Mouse (Mus musculus) lung, embryonic 14.5 days (tissue): ENCODE results near the gene Vil1. TPM values are rescaled to one million over a fixed set of nuclear protein-coding genes. Genes with fewer than 3 reads are reported as not detected.

Experiments used
- ATAC-seq: fragments of 200-750 bp; cut with Nextera tagmentation; 2 replicates; pipeline ENCODE4 v1.8.0; 2017; ENCODE audit warnings: mild to moderate bottlenecking, moderate TSS enrichment, moderate library complexity; ENCODE audit not compliant: insufficient read depth
- DNase-seq: peaks from one replicate; pipeline ENCODE4 v3.0.0-alpha.2; 2015
- H3K27ac ChIP-seq: fragments of 300-500 bp; sonication (generic); 2 replicates; pipeline ENCODE4 v1.5.1; 2014; ENCODE audit warnings: low read depth, mild to moderate bottlenecking, moderate library complexity
- H3K27me3 ChIP-seq: fragments of 300-500 bp; sonication (generic); 2 replicates; pipeline ENCODE4 v1.6.1; 2014; ENCODE audit warnings: low read length, control low read depth; ENCODE audit not compliant: insufficient read depth
- H3K36me3 ChIP-seq: fragments of 300-500 bp; sonication (generic); 2 replicates; pipeline ENCODE4 v1.6.1; 2014; ENCODE audit warnings: control low read depth; ENCODE audit not compliant: insufficient read depth
- H3K4me1 ChIP-seq: fragments of 300-500 bp; sonication (generic); 2 replicates; pipeline ENCODE4 v1.6.1; 2014; ENCODE audit warnings: antibody characterized with exemption, control low read depth; ENCODE audit not compliant: insufficient read depth
- H3K4me2 ChIP-seq: fragments of 300-500 bp; sonication (generic); 2 replicates; pipeline ENCODE4 v1.6.1; 2014; ENCODE audit warnings: mild to moderate bottlenecking
- H3K4me3 ChIP-seq: fragments of 300-500 bp; sonication (generic); 2 replicates; pipeline ENCODE4 v1.5.1; 2014; ENCODE audit warnings: low read depth, low read length
- H3K9ac ChIP-seq: fragments of 300-500 bp; sonication (generic); 2 replicates; pipeline ENCODE4 v1.6.1; 2014
- H3K9me3 ChIP-seq: fragments of 300-500 bp; sonication (generic); 2 replicates; pipeline ENCODE4 v1.6.1; 2016; ENCODE audit warnings: low read depth, low read length, control low read depth
- CTCF ChIP-seq: IDR thresholded peaks from 2 replicates; pipeline ENCODE4 v1.5.1; 2016; ENCODE audit warnings: antibody characterized with exemption, low read depth
- WGBS: fragments of 180-500 bp; shearing (Covaris S2); extraction: QIAGEN DNeasy Blood & Tissue Kit; methylation state at CpG from one replicate; pipeline ENCODE4 v1.1.7; 2014; 5-methylcytosine and 5-hydroxymethylcytosine counted together
- polyA plus RNA-seq: library from polyadenylated mRNA; unstranded; fragments of >200 nt; fragmentation: Nextera tagmentation; extraction: Ambion mirVana; gene quantifications from 2 replicates; pipeline ENCODE4 v1.2.1, GENCODE M21; 2014

Vil1 gene
- 0.42 and 0.43 TPM in 2 replicates for polyA plus RNA-seq

DNA sequence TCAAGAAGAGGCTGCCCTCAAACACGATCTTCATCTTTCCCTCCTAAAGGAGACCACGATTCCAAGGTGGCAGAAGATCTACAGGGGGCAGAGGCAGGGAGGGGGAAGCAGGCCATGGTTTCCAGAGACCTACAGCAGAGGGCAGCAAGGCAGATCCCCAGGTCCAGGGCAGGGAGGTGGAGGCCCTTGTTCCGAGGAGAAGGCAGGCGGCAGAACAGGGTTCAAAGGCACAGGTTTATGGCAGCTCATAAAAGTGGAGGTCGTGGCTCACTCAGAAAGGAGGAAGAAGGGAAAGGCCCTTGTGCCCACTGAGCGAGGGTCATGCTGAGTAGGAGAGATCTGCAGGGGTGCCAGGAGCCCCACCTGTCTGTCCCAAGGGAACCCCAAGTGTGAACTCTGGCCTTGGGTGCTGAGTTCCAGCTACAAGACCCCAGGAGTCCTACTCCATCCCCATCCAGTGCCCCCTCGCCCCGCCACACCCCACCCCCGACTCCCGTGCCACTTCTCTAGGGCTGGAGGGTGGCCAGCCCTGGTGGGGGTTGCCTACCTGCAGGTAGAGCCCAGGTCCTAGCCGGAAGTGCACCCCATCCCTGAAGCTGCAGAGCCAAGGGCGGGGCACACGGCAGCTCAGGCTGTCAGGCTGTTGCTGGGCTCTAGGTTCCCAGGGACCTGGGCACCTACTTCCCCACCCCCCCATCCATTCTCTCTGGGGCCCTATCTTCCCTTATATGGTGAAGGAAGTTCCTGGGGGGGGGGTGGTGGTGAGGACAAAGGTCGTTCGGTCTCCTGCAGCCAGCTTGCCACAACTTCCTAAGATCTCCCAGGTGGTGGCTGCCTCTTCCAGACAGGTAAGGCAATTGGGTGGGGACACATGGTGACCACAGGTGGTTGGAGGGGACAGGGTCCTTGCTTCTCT is at the start of gene Vil1:
Gene Vil1, plus strand, starts transcription at position 788 of the 916 bp plus-strand sequence.
- no peak for TF ChIP-seq CTCF
- Histone ChIP-seq H3K4me1 (no peaks in the 10 kb centered on the region), H3K27me3 (no peaks in the 10 kb centered on the region), H3K4me3 (no peak within 1 kb of the TSS), H3K36me3 (no peaks in the 10 kb centered on the region), H3K4me2 (no peak within 1 kb of the TSS), H3K9ac (no peak within 1 kb of the TSS), H3K27ac (no peak within 1 kb of the TSS), H3K9me3 (no peaks in the 10 kb centered on the region)
- DNase-seq: no peak
- no peak for ATAC-seq
- 46% methylated on average over 15 of the region's 15 CpGs for WGBS

- H3K36me3 ChIP-seq: no peaks in the 10 kb centered on the region
- H3K4me2 ChIP-seq: no peak overlapping the region
- no peaks in the 10 kb centered on the region for H3K9me3 ChIP-seq
- ATAC-seq: no peak
- no peak for DNase-seq
- no peak overlapping the region for H3K27ac ChIP-seq
- H3K4me1 ChIP-seq: no peaks in the 10 kb centered on the region
- H3K27me3 ChIP-seq: no peaks in the 10 kb centered on the region
- no peak overlapping the region for H3K4me3 ChIP-seq
- WGBS: 83% methylated on average over 5 of the region's 5 CpGs
- H3K9ac ChIP-seq: no peak overlapping the region
- TF ChIP-seq CTCF: no peak
Observed at GRCm38 (mm10) chr1:74359952-74360517, 49.1 kb upstream of the Vil1 start.

- Histone ChIP-seq H3K36me3 (no peaks in the 10 kb centered on the region), H3K4me1 (no peaks in the 10 kb centered on the region), H3K9ac (no peak within 1 kb of the TSS), H3K27me3 (no peaks in the 10 kb centered on the region), H3K4me3 (no peak within 1 kb of the TSS), H3K4me2 (0 out of 2 replicates have a peak within 1 kb of the TSS, but pooled peaks have one; percentile 4), H3K27ac (no peak within 1 kb of the TSS), H3K9me3 (no peaks in the 10 kb centered on the region)
- ATAC-seq: peak; percentile 80
- 2% methylated on average over 2 of the region's 2 CpGs for WGBS
- TF ChIP-seq CTCF: peak; percentile 88
- DNase-seq: peak; percentile 97
Observed at GRCm38 (mm10) chr1:74361812-74362211, 47.4 kb upstream of the Vil1 start, which contains the start of gene Catip. Gene Catip (plus strand): TSS chr1:74362108.

DNA sequence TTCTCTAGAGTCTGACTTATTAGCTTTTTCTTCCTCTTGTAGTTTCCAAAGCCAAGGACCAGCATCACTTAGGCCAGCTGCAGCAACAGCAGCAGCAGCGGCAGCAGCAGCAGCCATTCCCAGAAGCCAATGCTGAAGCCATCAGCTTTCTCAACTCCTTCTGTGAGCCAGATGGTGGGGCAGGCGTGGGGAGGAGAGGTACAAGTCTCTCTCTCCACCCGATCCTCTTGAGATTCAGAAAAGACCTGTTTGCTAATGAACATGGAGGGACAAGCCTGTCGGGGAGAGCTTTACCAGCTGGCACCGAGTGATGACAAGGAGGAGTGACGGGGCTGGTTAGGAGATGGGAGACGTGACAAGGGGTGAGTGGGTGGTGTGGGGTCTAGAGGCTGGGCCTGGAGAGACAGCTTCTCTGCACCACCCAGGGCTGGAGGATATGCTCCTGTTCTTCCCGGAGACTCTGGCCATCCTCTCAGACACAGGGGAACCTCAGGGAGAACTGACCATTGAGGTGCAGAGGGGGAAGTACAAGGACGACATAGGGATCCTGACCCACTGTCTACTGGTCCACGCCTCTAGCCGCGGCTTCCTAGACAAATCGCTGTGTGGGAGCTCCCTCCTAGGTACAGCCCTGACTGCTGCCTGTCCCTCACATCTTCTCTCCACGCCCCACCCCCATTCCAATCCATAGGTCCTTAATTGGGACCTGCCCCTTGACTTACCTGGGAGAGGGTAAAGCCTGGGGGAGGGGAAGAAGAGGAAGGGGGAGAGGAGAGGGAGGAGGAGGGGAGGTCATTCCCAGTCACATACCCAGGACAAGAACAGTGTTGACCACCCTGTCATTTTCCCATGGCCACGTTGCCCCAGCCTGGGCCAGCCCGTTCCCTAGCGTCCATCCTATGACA is 46.6 kb upstream of the Vil1 start:
- no peak for TF ChIP-seq CTCF
- no peak overlapping the region for H3K4me3 ChIP-seq
- no peak overlapping the region for H3K9ac ChIP-seq
- no peaks in the 10 kb centered on the region for H3K36me3 ChIP-seq
- H3K27me3 ChIP-seq: no peaks in the 10 kb centered on the region
- H3K4me1 ChIP-seq: 0 out of 2 replicates have a peak, but pooled peaks cover under 1% of the 10 kb centered on the region
- ATAC-seq (peak; percentile 52), DNase-seq (no peak)
- H3K27ac ChIP-seq: no peak overlapping the region
- H3K4me2 ChIP-seq: 0 out of 2 replicates have a peak overlapping the region, but pooled peaks have one; percentile 4
- no peaks in the 10 kb centered on the region for H3K9me3 ChIP-seq
- WGBS: 50% methylated on average over 17 of the region's 17 CpGs

- WGBS: 66% methylated on average over 5 of the region's 5 CpGs
- Histone ChIP-seq H3K27me3 (no peaks in the 10 kb centered on the region), H3K27ac (no peak overlapping the region), H3K4me1 (peaks cover 6% of the 10 kb centered on the region; the same call in 1 of the 2 replicates), H3K4me2 (no peak overlapping the region), H3K4me3 (no peak overlapping the region), H3K36me3 (no peaks in the 10 kb centered on the region), H3K9ac (no peak overlapping the region), H3K9me3 (no peaks in the 10 kb centered on the region)
- DNase-seq (no peak), ATAC-seq (no peak)
- TF ChIP-seq CTCF: no peak
Observed at GRCm38 (mm10) chr1:74363437-74363836, 45.7 kb upstream of the Vil1 start.

DNA sequence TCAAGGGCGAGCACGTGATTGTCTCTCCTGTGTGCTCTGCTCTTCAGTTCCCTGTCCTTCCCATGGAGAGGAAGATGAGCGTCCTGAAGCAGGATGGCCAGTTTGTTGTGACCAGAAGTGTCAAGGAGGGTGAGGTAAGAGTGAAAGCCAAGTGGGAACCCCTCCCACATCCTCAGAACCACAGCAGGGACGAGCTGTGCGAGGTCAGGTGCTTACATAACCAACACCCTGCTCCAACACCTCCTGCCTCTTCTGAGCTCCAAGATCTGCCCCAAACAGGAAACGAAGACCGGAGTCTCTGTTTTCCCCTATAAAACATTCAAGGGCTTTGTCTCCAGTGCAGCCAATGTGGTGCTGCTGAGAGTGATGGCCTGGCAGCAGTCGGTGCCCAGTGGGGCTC is 44.9 kb upstream of the Vil1 start:
- H3K9ac ChIP-seq: no peak overlapping the region
- no peak for TF ChIP-seq CTCF
- no peaks in the 10 kb centered on the region for H3K27me3 ChIP-seq
- H3K4me2 ChIP-seq: no peak overlapping the region
- no peak overlapping the region for H3K4me3 ChIP-seq
- H3K9me3 ChIP-seq: no peaks in the 10 kb centered on the region
- peaks cover 6% of the 10 kb centered on the region; the same call in 1 of the 2 replicates for H3K4me1 ChIP-seq
- DNase-seq: no peak
- no peak for ATAC-seq
- H3K27ac ChIP-seq: no peak overlapping the region
- 57% methylated on average over 8 of the region's 8 CpGs for WGBS
- H3K36me3 ChIP-seq: no peaks in the 10 kb centered on the region
